Mouse (Mus musculus) liver, embryonic 14.5 days (tissue): Measurements from ENCODE around the gene Nod2. TPM values are rescaled to one million over a fixed set of nuclear protein-coding genes. Genes with fewer than 3 reads are reported as not detected.
A peak's percentile ranks its signal among the peaks of the same experiment; 100 is the strongest.

ENCODE experiments used
- ATAC-seq: fragments of 200-750 bp; cut with Nextera tagmentation; 2 replicates; pipeline ENCODE4 v1.8.0; 2017; ENCODE audit warnings: moderate number of reproducible peaks, mild to moderate bottlenecking, moderate library complexity; ENCODE audit not compliant: insufficient read depth
- DNase-seq, 3 experiments: peaks; one replicate each; pipeline ENCODE4 v3.0.0-alpha.2; 2012 to 2013; ENCODE audit warnings: low read depth in 3 of 3, low spot score in 3 of 3
- H3K27ac ChIP-seq: fragments of 300-500 bp; sonication (generic); 2 replicates; pipeline ENCODE4 v1.5.1; 2014; ENCODE audit warnings: moderate library complexity, mild to moderate bottlenecking, control low read depth, inconsistent platforms
- H3K27me3 ChIP-seq: fragments of 300-500 bp; sonication (generic); 2 replicates; pipeline ENCODE4 v1.6.1; 2014; ENCODE audit warnings: mild to moderate bottlenecking, low read length, moderate library complexity; ENCODE audit not compliant: control insufficient read depth, insufficient read depth
- H3K36me3 ChIP-seq: fragments of 300-500 bp; sonication (generic); replicated peaks from 2 replicates; pipeline ENCODE4 v1.6.1; 2014; ENCODE audit warnings: low read depth; ENCODE audit not compliant: control insufficient read depth, insufficient read depth
- H3K4me1 ChIP-seq, 2 experiments: fragments of 200-500 bp in 1 of 2; fragments of 300-500 bp in 1 of 2; sonication (generic) in 1 of 2; replicated peaks; 2 replicates each; pipeline ENCODE4 v1.6.1; 2012 to 2014; ENCODE audit warnings: antibody characterized with exemption in 1 of 2, inconsistent platforms in 1 of 2, low read length in 1 of 2; ENCODE audit not compliant: control insufficient read depth in 2 of 2, insufficient read depth in 2 of 2
- H3K4me2 ChIP-seq: fragments of 300-500 bp; sonication (generic); 2 replicates; pipeline ENCODE4 v1.6.1; 2014; ENCODE audit warnings: low read depth, mild to moderate bottlenecking, control low read depth, moderate library complexity
- H3K4me3 ChIP-seq, 2 experiments: fragments of 200-500 bp in 1 of 2; fragments of 300-500 bp in 1 of 2; sonication (generic) in 1 of 2; 2 replicates each; pipeline ENCODE4 v1.5.1; 2012 to 2014; ENCODE audit warnings: low read depth in 2 of 2, low read length in 2 of 2, mild to moderate bottlenecking in 2 of 2, control low read depth in 1 of 2, inconsistent platforms in 1 of 2, moderate library complexity in 1 of 2; ENCODE audit not compliant: insufficient read depth in 1 of 2
- H3K9ac ChIP-seq: fragments of 300-500 bp; sonication (generic); replicated peaks from 2 replicates; pipeline ENCODE4 v1.6.1; 2014; ENCODE audit warnings: mild to moderate bottlenecking, control low read depth, moderate library complexity
- H3K9me3 ChIP-seq: fragments of 300-500 bp; sonication (generic); 2 replicates; pipeline ENCODE4 v1.6.1; 2016; ENCODE audit warnings: low read length, mixed read lengths; ENCODE audit not compliant: control insufficient read depth
- CTCF ChIP-seq: IDR thresholded peaks from 2 replicates; pipeline ENCODE4 v1.5.1; 2016; ENCODE audit warnings: antibody characterized with exemption, low read depth, control low read depth
- EP300 ChIP-seq: IDR thresholded peaks from 2 replicates; pipeline ENCODE4 v1.6.1; 2016; ENCODE audit warnings: antibody characterized with exemption, low read depth
- WGBS: fragments of 180-500 bp; shearing (Covaris S2); extraction: QIAGEN DNeasy Blood & Tissue Kit; methylation state at CpG from one replicate; pipeline ENCODE4 v1.1.7; 2014; ENCODE audit not compliant: insufficient replicate concordance; 5-methylcytosine and 5-hydroxymethylcytosine counted together
- polyA plus RNA-seq, 2 experiments: library from polyadenylated mRNA; depleted of rRNA in 1 of 2; stranded (reverse) in 1 of 2; unstranded in 1 of 2; fragments of >200 nt; fragmentation: Nextera tagmentation in 1 of 2; extraction: Ambion mirVana in 1 of 2; gene quantifications; 2 replicates each; pipeline versions ENCODE4 v1.2.1 to v1.2.3; 2012 to 2014

Nod2 gene
- polyA plus RNA-seq, 2 experiments = 0.04 TPM; not detected in 1

DNA sequence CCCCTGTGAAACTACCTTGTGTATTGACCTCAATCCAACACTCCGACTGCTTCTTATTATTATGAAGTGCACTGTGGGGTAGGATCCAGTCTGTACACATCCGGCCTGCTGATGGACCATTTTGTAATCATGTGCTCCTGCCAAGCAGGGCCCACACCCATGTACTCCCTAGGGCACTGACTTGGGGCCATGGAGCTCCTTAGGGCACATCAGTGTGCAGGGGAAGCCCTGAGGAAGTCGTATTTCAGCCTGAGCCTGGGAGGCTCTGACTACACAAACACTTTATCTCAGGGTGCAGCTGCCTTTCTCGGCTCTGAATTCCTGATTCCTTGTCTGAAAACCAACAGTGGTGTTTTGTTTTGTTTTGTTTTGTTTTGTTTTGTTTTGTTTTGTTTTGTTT lies 16.9 kb upstream of the Nod2 start:
- H3K9ac ChIP-seq = no peak overlapping the region
- WGBS = 44% methylated on average over 4 of the region's 4 CpGs
- no peaks in the 10 kb centered on the region for H3K9me3 ChIP-seq
- TF ChIP-seq EP300 = no peak
- TF ChIP-seq CTCF = no peak
- no peaks in the 10 kb centered on the region for H3K4me1 ChIP-seq
- H3K27ac ChIP-seq = no peak overlapping the region
- no peak overlapping the region for H3K4me2 ChIP-seq
- no peak for DNase-seq
- H3K4me3 ChIP-seq = no peak overlapping the region
- H3K36me3 ChIP-seq = no peaks in the 10 kb centered on the region
- peaks cover 14% of the 10 kb centered on the region for H3K27me3 ChIP-seq
- ATAC-seq = no peak

GRCm38 (mm10) chr8:88631081-88631480 lies 16.0 kb upstream of the Nod2 start:
- Histone ChIP-seq H3K27ac (no peak overlapping the region), H3K27me3 (peaks cover 14% of the 10 kb centered on the region), H3K9ac (no peak overlapping the region), H3K4me2 (no peak overlapping the region), H3K9me3 (no peaks in the 10 kb centered on the region), H3K4me3 (no peak overlapping the region), H3K4me1 (peaks cover 0 to 3% of the 10 kb centered on the region in 2 experiments; a peak in 1 of 4 replicates), H3K36me3 (no peaks in the 10 kb centered on the region)
- ATAC-seq = no peak
- no peak for DNase-seq
- TF ChIP-seq EP300 (no peak), CTCF (no peak)

GRCm38 (mm10) chr8:88633343-88633765 lies 13.8 kb upstream of the Nod2 start:
- Histone ChIP-seq H3K27ac (no peak overlapping the region), H3K4me1 (peaks cover 0 to 5% of the 10 kb centered on the region in 2 experiments; a peak in 2 of 4 replicates), H3K4me2 (no peak overlapping the region), H3K9ac (no peak overlapping the region), H3K36me3 (no peaks in the 10 kb centered on the region), H3K4me3 (no peak overlapping the region), H3K9me3 (no peaks in the 10 kb centered on the region), H3K27me3 (no peaks in the 10 kb centered on the region)
- WGBS = 42% methylated on average over 7 of the region's 7 CpGs
- no peak for DNase-seq
- TF ChIP-seq EP300 (no peak), CTCF (no peak)
- ATAC-seq = 0 out of 2 replicates have a peak, but pooled peaks have one; percentile 34

- DNase-seq = peak; percentile 34 to 38 (median 38)
- Histone ChIP-seq H3K27ac (no peak within 1 kb of the TSS), H3K4me3 (peak within 1 kb of the TSS; percentile 44 to 54), H3K9me3 (no peaks in the 10 kb centered on the region), H3K27me3 (no peaks in the 10 kb centered on the region), H3K4me2 (peak within 1 kb of the TSS; percentile 37), H3K36me3 (no peaks in the 10 kb centered on the region), H3K4me1 (peaks cover 0 to 5% of the 10 kb centered on the region in 2 experiments; a peak in 2 of 4 replicates), H3K9ac (0 out of 2 replicates have a peak within 1 kb of the TSS, but pooled peaks have one; percentile 4)
- TF ChIP-seq EP300 (no peak), CTCF (no peak)
- WGBS = 34% methylated on average over 14 of the region's 14 CpGs
- ATAC-seq = peak; percentile 68
These were observed 11.4 kb upstream of the Nod2 start, which contains the start of gene Snx20 for GRCm38 (mm10) chr8:88635474-88636397. Gene Snx20, minus strand, starts transcription at chr8:88636128.
